Mouse (Mus musculus): ENCODE measurements around the gene Sult1d1. TPM values are rescaled to one million over a fixed set of nuclear protein-coding genes. Genes with fewer than 3 reads are reported as not detected.

The Sult1d1 gene
- not detected in 2 replicates for polyA plus RNA-seq (2012)

DNA sequence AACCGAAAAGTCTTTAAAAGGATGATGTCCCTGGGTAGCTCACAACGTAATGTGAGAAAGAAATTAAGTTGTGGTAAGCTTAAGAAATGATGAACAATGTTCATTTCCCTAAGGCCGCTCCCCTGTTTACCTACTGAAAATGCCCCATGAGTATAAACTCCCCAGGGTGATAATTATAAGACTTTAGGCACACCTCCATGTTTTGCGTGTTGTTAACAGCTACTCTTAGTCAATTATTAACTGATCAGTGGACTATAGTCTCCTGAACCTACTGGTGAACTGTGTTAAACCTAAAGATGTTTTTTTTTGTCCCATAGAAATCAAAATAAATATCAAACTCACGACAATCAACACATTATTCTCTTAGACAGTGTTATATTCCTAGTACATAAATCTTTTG lies at the start of gene Sult1d1:
Gene Sult1d1 (minus strand): TSS at position 183 of the 400 bp plus-strand sequence.
- TF ChIP-seq GATA1 (IDR thresholded peaks at IDR 0.05; ENCODE audit: low read length): no peak

- TF ChIP-seq GATA1 (IDR thresholded peaks at IDR 0.05; ENCODE audit: low read length): no peak
These were observed 46.2 kb upstream of the Sult1d1 start for GRCm38 (mm10) chr5:87615128-87615390.

- no peak for TF ChIP-seq GATA1 (IDR thresholded peaks at IDR 0.05; ENCODE audit: low read length)
These were observed 45.7 kb upstream of the Sult1d1 start for GRCm38 (mm10) chr5:87614364-87615127.

- TF ChIP-seq GATA1 (IDR thresholded peaks at IDR 0.05; ENCODE audit: low read length): no peak
These were observed 32.2 kb upstream of the Sult1d1 start for GRCm38 (mm10) chr5:87601018-87601417.

- TF ChIP-seq GATA1 (IDR thresholded peaks at IDR 0.05; ENCODE audit: low read length): no peak
These were observed 29.1 kb upstream of the Sult1d1 start for GRCm38 (mm10) chr5:87597891-87598290.

DNA sequence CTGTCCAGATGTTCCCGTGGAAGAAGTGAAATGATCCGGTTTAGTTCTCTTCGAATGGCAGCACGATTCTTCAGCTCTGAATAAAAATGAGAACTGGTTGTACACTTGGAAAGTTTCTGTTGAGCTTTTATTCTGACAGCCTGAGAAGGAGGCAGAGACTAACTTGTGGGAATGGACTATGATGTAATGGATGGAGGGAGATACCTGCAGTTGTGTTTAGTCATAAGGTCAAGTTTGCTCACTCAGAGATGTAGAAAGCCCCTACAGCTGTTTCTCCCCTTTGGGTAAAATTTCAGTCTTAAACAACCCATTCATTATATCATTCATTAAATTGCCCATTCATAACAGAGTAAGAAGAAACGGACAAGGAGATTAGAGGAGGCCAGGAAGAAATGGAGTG lies 22.7 kb upstream of the Sult1d1 start, which contains the start of gene Sult1e1:
Gene Sult1e1 (minus strand): TSS at position 101 of the 400 bp plus-strand sequence.
- no peak for TF ChIP-seq GATA1 (IDR thresholded peaks at IDR 0.05; ENCODE audit: low read length)

- no peak for TF ChIP-seq GATA1 (IDR thresholded peaks at IDR 0.05; ENCODE audit: low read length)
These were observed 21.1 kb upstream of the Sult1d1 start for GRCm38 (mm10) chr5:87589916-87590315.

DNA sequence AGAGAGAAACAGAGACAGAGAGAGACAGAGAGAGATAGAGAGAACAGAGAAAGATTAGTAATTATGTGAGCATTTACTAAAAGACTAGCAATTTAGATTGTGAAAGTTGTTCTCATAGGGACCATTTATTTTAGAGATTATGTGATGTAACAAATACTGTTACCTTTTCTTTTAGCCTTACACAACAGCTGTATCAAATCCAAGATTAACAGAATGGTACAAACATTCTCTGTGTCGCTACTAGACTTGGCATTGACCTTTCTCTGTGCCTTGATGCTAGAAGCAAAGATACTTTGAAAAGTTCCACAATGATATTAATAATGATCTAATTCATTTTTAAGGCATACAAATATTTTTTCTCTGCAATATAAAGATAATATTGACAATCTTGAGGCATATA lies 11.6 kb upstream of the Sult1d1 start:
- no peak for TF ChIP-seq GATA1 (IDR thresholded peaks at IDR 0.05; ENCODE audit: low read length)

- TF ChIP-seq GATA1 (IDR thresholded peaks at IDR 0.05; ENCODE audit: low read length): no peak
These were observed 5.3 kb upstream of the Sult1d1 start for GRCm38 (mm10) chr5:87574174-87574573.

- no peak for TF ChIP-seq GATA1 (IDR thresholded peaks at IDR 0.05; ENCODE audit: low read length)
These were observed 4.7 kb upstream of the Sult1d1 start for GRCm38 (mm10) chr5:87573490-87573889.

DNA sequence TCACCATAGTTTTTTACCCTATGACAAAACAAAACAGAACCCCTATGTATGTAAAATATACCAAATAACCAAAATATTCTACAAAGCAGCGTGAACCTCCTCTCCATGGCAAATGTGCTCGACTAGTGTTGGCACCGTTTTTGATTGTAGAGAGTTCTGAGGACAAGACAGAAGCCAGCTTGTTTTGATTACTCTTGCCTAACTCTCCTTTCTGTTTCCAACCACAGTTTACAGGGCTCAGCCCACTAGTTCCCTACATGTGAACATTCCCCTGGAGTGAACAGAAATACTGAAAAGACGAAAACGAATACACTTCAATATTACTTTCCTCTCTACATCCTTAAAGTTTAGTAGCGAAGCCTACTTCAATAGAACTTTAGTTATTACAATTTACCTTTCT lies 4.0 kb upstream of the Sult1d1 start:
- TF ChIP-seq GATA1 (IDR thresholded peaks at IDR 0.05; ENCODE audit: low read length): no peak

DNA sequence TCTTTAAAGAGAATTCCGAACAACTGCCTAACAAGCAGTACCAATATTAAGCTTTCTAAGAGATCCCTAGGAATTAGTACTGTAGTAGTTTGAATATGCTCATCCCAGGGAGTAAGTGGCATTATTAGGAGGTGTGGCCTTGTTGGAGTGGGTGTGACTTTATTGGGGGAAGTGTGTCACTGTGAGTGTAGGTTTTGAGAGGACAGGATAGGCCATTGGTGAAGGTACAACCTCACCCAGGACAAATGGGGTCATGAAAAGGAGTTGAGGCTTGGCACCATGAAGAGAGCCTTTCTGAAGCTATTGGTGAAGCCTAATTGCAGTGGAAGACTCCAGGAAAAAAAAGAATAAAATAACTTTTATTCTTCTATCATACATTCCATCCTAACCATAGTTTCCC lies 1.5 kb downstream of the Sult1d1 start:
- no peak for TF ChIP-seq GATA1 (IDR thresholded peaks at IDR 0.05; ENCODE audit: low read length)

DNA sequence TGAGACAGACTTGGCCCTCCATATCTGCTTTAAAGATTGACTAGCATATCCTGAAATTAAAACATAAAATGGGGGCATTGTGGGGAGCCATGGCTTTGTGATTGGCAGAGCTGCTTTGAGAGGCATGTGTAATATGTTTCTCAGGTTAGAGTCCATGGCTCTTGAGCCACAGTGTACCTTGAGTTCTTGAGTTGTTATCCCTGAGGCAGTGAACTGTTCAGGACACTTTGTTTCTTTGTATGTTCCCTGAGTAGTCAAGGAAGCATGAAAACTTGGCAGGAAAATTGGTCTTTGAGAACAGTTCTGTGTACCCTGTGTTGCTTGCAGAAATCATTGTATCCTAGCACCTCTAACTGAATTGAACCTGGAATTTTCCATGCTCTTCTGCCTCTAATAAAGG lies 5.9 kb downstream of the Sult1d1 start:
- no peak for TF ChIP-seq GATA1 (IDR thresholded peaks at IDR 0.05; ENCODE audit: low read length)

GRCm38 (mm10) chr5:87562526-87562925 lies 6.3 kb downstream of the Sult1d1 start:
- TF ChIP-seq GATA1 (IDR thresholded peaks at IDR 0.05; ENCODE audit: low read length): no peak

DNA sequence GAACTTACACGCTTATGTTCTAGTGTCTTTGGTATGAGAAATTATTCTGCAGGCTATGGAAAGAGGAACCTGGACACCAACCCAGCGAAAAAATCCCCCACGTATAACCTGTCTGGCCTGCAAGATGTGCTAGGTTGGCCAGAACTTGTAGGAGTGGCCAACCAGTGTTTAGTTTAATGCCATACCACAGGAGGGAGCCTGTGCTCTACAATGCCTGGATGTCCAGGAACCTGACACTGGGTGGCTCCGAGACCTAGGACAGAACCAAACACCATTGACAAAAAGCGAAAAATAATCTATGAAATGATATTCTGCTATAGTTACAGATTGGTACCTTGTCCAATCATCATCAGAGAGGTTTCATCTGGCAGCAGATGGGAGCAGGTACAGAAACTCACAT lies 8.7 kb downstream of the Sult1d1 start:
- no peak for TF ChIP-seq GATA1 (IDR thresholded peaks at IDR 0.05; ENCODE audit: low read length)

DNA sequence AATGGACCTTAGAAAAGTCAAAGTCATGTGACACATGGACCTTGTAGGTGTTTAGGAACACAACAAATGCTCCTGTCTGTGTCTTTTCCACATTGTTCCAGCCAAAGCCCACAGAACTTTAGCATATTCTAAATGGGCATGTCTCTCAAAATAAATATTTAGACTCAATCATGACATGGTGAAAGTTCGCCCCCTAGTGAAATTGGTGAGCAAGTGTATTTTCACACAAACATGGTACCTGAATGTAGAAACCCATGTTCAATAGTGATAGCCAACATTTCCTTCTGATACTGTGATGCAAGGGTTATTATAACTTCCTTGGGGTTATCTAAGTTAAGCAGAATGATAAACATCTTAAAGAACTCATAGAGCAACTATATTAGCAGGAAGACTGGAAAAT lies 17.9 kb downstream of the Sult1d1 start:
- TF ChIP-seq GATA1 (IDR thresholded peaks at IDR 0.05; ENCODE audit: low read length): no peak

- no peak for TF ChIP-seq GATA1 (IDR thresholded peaks at IDR 0.05; ENCODE audit: low read length)
These were observed 30.7 kb downstream of the Sult1d1 start, which contains the start of gene Sult1b1 for GRCm38 (mm10) chr5:87538111-87538510. Gene Sult1b1, minus strand, starts transcription at chr5:87538195.

All from G1E-ER4 (cell line).